Mouse (Mus musculus) kidney, postnatal 36 days (tissue): Measurements from ENCODE around the gene Capg.

Experiments
- DNase-seq, 2 experiments: peaks; one replicate each; pipeline ENCODE4 v3.0.0; 2021 to 2022; ENCODE audit warnings: mixed read lengths in 2 of 2

Capg gene

DNA sequence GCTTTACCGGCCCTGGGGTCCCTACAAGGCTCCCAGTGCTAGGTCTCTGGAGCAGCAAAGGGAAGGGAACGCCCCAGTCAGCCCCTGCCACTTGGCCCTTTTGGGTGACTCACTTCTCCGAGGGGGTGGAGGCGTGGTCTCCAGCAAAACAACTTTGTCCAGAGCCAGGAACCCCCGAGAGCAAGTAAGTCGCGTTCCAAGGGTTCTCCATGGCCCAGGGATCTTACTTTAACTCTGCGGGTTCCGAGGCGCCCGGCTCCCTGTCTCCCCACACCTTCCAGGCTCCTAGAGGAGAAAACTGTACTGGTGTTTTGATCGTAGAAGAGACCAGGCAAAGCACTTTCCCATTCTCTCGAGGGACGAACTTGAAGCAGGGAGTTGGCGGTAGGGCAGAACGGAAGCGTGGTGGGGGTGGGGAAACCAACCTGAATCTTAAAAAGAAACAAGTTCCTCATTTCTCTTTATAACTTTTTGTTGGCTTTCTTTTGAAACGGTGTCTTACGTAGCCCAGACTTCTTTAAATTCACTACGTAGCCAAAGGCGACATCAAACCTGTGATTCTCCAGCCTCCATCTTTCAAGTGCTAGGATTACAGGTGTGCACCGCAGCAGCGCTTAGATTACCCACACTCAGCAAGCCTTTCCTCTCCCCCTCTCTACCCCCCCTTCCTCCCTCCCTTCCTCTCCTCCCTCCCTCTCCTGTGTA is at the start of gene Capg:
Gene Capg, plus strand, starts transcription at position 109 of the 705 bp plus-strand sequence.
- peak; percentile 70 to 75 for DNase-seq

DNA sequence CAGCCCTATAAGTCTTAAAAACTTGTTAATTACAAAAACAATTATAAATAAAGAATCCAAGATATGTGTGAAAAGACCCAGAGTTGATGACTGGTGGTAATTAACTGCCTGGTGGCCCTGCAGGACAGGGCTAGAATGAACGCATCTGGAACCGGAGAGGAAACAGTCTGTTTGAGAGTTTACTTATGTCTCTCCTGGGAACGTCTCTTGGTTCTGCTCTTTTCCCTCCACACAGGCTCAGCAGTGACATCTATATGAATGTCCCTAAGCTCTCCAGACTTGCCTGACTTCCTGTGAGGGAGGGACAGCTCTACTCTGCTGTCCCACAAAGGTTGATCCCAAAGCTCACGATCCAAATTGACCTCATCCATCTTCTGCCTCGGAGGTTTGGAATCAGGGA is 45.2 kb upstream of the Capg start:
- DNase-seq: no peak

DNA sequence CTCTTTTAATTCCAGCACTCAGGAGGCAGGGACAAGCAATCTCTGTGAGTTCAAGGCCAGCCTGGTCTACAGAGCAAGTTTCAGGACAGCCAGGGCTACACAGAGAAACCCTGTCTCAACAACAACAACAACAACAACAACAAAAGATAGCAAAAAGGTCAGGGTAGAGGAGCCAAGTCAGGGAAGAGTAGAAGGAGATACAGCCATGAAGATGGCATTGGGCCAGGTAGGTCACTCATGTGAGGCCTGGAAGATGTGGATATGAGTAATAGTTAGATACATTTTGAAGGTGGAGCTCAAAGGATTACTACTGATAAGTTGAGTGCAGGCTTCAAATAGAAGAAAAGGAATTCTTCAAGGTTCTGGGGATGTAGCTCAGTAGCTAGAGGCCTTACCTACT is 40.9 kb upstream of the Capg start:
- no peak for DNase-seq

DNA sequence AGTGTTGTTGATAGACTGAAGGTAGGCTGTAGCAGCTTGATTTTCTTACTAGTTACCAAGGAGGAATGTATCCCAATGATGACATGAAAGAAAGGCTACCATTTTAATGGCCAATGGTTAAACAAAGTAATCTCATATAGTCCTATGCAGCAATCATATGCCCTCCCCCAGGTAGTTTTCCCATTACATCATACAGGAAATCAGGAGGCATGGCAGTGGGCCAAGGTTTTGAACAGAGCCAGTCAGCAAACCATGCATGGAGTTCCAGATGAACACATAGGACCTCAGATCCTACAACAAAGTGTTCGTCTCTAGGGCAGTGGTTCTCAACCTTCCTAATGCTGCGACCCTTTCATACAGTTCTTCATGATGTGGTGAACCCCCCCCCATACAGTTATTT is 40.3 kb upstream of the Capg start:
- peak; percentile 83 to 84 for DNase-seq

DNA sequence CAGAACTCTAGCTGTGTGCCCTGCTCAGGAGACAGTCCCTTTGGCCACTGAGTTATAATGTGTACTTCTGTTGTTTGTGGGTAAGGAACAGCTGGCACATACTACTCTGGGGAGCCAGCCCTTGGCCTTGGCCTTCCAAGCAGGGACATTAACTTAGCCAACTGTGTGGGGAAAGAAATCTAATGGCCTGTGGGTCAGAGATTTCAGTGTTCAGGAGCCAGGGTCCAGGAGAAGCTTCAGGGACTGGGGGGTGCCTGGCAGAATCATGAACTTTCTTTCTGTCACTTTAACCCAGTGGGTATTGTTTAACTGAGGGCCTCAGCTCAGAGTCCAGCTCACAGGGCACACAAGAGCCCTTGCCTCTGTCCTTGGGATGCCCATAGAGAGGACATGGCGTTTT is 38.1 kb upstream of the Capg start:
- DNase-seq: peak; percentile 42 to 51

DNA sequence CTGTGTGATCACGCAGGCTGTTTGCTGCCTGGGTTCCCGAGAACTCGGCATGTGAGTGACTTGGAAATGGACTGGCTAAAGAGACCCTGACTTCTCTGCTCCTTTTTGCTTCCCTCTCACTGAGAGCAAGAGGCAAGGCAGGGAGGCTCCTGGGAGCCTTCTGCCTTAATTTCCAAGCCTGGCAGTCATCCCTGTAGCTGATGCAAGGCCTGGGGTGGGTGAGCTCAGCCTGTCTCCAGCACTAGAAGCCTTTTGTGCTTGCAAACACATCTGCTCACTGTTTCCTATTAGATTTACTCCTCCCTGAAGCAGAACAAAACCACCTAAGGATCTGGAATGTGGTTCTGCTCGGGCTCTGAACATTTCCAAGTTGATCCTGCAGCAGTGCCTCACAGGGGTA is 35.6 kb upstream of the Capg start:
- no peak for DNase-seq

DNA sequence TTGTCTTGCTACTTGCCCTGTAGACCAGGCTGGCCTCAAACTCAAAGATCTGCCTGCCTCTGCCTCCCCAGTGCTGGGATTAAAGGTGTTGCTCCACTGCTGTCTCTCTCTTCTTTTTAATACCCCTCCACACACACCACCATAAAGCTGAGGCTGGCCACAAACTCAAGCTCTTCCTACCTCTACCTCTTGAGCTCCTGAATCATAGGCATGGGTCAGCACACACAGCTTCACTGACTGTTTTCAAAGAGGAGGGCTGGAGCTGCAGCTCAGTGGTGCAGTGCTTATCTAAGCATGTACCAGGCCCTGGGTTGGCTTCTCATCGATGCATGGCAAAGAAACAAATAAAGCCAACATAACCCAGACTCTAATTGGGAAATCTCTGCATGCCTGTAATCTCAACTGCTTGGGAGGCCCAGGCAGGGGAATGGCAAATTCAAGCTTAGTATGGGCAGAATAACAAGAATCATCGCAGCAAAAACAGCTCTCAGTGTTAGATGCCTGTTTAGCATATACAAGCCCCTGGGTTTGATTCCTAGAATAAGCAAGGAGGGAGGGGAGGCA is 34.2 kb upstream of the Capg start:
- DNase-seq: no peak

DNA sequence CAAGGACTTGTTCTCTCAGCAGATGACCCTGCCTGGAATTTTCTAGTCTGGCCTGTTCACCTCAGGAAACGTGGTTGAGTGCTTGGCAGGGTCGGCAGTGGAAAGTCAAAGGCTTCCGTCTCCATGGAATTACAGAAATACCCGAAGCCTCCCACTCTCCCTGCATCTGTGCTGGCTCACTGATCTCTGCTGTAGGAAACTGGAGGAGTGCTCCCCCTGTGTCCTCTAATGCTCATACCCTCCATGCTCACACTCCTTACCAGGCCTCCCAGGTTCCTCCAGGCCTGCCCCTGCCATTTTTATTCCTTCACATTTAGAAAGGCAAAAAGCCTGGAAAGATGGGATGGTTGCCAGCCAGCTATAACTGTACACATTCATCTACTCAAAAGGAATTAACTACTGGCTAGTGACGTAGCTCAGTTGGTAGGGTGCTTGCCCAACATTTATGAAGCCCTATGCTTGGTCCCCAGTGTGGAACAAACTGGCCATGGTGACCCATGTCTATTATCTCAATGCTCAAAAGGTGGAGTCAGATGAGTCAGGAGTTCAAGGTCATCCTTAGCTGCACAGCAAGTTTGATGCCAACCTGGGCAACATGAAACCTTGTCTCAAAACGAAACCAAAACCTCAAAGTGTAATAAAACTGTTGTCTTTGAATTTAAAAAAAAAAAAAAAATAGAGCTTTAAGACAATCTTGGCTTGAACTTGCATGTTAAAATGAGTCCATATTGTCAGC is 33.3 kb upstream of the Capg start:
- peak; percentile 51 to 61 for DNase-seq

DNA sequence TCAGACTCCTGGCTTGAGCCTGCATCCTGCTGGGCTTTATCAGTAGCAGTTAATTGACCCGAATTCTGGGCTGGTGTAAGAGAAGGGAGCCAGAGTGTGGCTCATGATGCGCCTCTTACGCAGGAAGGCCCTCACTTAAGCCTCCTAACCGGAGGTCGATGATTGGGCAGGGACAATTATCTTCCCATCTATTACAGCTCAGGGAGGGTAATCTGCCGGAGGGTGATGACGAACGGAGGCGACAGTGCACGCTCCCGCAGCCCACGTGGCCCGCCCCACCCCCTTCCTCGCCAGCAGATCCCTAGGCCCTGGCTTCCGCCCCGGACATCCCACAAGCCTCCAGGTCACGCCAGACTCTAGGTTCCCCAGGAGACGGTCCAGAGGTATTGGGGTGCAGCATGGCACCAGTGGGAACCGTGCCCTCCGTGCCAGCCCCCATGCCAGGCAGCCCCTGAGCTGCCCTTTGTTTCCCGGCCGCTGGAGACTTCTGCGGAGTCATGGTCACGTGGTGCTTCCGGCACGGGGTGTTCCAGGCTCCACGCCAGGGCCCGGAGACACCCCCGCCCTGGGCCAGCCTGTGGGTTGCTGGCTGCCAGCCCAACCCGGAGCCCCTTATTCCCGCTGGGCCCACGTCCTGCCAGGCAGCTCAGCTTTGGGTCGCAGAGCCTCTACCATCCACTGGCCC is 31.7 kb upstream of the Capg start:
- peak; percentile 95 for DNase-seq

DNA sequence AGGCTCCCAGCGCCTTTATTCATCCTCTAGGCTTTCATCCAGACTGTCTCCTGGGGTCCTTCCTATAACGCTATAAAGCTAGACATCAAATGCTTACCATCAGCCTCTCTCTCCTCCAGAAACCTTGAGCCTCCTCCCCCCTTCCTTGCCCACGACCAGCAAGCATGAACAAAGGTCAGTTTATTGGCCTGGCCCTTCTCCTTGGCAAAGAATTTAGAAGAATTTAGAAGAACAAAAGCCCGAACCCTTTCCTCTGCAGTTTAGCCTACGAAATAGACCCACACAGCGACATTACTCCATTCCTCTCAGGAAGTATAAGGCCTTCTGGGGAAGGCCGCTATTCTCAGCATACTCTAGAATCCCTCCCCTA is 31.1 kb upstream of the Capg start:
- DNase-seq: peak in 1 of 2 experiments; percentile 78

DNA sequence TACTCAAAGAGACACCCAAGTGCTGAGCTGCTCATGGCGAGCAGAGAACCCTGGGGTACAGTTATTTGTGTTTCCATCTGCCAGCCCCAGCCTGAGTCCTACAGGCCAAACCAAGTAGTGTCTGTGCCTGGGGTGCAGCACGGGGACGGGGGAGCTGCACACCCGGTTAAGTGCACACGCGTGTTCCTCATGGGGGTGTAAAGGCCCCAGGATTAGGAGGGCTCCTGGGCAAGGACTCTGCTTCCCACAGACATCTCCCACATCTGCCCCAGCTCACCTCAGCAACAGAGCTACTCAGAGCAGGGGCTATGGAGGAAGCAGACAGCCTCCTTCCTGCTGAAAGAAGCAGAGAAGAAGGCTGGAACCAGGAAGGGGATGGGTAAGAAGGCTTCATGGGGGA is 28.5 kb upstream of the Capg start:
- DNase-seq: no peak

DNA sequence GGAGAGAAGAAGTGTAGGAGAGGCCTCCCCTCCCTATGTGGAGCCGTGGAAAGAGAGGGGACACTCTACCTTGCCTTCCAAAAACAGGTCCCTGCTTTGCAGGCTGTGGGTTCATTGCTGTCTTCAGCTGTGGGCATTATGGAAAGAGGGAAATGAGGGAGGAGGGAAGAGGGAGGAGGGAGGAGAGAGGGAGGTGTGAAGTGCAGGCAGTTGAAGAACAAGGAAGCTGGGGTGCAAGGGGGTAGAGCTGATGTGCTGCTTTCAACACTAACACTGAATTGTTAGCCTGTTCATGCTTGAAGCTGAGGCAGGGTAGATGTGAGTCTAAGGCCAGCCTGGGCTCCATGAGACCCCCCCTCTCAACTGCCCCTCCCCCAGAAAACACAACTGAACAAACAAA is 25.3 kb upstream of the Capg start:
- DNase-seq: no peak

DNA sequence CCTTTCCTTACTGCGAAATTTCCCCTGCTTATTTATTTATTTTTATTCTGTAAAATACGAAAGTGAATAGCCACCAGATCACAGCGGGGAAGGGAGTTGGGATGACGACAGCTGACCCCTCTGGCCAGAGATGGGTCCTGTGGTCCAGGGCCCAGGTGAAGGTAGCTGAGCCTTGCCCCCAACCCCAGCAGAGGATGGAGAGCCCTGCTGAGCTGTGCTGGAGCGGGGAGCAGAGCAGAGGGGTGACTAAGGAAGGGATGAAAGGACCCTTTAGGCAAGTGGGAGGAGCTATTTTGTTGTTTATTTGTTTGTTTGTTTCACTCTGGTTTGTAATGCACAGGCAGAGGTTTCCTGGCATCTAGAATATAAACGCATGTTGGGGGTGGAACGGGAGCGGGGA is 24.9 kb upstream of the Capg start:
- DNase-seq: no peak

DNA sequence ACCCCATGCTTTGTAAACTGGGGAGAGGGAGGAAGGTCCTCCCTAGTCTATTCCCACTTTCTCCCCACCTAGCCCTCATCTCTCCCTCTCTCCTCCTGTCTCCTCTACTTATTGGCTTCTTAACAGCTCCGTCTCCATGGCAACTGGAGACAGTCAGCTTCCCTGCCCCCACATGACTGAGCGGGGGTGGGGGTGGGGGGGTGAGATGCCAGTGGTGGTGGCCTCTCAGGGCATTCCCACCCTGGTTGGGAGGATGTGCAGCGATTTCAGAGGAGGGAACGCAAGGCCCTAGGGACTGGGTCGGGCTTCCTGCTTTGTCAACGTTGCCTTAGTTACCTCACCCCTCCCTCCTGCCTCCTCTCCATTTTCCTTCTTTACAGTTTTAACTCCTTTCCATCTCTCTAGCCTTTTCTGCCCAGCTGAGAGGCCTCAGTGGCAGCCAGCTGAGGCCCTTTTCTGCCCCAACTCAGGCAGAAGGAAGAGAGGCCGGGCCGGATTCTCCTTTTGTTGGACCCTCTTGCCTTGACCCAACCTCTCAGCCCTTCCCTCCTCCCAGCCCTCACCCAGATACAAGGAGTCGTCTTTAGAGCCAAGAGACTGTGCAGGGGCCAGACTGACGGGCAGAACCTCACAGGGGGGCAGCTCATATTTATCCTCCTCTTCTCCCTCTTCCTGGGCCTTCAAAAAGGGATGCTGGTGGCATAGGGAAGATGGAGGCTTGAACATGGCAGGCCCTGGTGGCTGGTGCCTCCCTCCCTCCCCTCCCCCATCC is 24.1 kb upstream of the Capg start:
- peak; percentile 57 to 63 for DNase-seq

DNA sequence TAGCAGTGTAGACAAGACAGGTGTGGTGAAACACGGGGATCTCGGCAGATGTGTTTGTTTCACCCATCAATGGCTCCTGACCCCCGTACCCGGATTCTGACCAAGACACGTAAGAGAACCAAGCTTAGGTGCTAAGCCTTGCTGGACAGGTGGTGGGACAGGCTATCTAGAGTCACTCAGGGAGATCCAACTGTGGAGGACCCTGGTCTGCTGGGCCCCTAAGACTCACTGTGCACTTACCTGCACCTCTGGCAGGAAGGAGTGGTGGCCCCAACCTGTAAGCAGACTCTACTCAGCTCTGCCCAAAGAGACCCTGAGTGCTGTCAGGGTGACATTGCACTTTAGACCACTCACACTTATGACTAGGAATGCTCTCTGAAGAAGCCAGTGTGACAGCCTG is 23.3 kb upstream of the Capg start:
- DNase-seq: no peak

DNA sequence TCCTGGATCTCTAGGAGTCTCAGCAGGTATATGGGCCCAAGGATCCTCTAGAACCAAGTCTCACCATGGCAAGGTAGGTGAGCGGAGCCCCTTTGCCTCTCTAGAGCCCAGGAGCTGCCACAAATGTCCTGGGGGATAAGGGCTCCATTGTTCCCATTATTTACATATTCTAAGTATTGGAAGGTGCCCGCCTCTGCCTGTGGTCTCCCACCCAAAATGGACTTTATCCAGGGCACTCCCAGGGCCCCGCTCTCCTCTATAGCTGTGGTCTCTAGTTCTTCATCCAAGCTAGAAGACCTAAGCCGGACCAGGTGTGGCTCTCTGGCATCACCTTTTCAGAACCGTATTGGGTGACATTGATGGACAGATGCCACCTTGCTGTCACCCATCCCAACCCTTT is 22.6 kb upstream of the Capg start, which contains the start of gene Sh2d6:
Gene Sh2d6, minus strand, starts transcription at position 101 of the 400 bp plus-strand sequence.
- DNase-seq: no peak

DNA sequence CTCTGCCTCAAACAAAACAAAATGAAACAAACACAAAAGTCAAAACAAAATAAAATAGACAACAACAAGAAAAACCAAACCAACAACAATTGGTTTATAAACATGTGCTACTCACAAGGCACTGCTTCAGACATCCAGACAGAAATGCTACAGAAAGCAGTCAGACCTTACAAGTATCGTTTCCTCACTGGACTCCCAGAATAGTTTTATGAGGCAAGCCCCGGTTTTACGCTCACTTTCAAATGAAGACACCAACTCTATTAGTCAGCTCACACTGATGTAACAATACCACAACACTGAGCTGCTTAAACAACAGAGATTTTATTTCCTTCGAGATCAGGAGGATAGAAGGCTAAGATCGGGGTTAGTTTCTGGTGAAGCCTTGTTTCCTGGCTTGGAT is 21.9 kb upstream of the Capg start:
- no peak for DNase-seq

DNA sequence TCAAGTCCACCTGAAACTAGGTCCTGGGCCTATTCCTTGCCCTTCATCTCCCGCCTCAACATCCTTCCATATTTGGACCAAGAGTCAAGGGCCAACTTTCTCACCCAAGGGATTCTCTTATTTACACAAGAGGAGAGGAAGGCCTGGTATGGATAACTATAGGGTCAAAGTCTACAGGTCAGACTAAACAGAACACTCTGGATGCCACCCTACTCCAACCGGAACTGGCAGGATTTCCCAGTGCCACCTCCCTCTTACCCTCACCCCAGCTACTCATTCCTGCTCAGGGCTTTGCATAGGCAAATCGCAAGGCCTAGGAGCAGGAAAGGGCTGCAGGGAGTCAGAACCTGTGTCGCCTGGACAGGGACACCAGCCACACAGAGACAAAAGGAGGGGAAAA is 21.0 kb upstream of the Capg start:
- no peak for DNase-seq

DNA sequence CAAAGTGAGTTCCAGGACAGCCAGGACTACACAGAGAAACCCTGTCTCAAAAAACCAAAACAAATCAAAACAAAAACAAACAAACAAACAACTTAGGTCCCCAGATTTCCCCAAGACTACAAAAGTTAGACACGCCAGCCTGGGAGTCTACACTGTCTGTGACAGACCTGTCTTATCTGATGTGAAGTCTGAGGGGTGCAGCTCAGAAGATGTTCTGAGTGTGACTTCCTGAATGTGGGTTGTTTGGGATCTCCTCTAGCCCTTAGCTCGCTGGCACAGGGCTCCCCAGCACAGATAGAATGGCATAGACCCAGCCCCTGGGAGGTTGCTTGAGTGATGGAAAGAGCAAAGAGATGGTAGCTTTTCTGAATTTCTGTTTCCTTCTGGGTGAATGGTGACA is 20.0 kb upstream of the Capg start:
- no peak for DNase-seq

DNA sequence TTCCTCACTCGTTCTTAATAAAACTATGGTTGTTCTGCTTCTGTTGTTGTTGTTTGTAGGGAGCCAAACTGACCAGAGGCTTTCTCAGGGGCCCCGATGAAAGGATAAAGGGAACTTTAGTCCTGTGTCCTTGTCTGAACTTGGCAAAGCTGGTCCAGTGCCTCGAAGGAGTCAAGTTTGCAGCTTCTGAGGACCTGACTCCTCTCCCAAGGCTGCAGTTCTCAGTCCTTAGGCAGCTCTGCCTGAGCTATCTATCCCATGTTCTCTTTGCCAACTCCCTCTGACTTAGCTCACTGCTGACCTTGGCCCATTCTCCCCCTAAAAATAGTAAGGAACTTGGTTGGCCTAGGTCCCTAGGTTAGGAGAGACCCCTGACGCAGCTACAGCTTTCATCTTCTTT is 17.1 kb upstream of the Capg start:
- no peak for DNase-seq

DNA sequence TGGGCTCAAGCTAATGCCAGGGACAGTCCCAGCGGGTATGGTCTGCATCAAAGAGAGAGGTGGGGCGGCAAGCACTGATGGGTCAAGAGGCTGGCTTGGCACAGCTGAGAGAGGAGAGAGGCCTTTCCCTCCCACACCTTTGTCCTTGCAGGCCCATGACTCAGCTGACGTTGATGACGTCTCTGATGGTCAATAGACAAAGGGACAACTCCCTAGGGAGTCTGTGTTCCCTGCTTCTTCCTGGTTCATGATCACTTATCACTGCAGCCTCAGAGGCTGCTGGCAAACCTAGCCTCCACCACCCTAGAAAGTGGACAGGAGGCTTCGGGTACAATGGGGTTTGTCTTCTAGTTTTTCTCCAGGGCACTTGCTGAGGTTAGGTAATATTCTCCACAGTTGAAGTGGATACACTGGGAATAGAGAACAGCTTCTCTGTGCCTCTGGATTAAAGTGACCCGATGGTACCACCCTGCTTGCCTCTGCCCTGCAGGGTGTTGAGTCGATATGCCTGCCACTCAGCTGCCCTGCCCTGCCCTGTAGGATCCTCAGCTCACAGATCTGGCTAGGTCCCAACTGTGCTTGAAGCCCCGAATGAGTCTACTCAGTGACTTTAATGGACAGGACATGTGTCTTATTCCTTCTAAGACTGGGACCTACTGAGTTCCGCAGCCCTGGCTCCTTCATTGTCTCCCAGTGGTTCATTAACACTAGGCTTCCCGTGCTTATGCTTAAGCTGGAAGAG is 15.6 kb upstream of the Capg start:
- DNase-seq: peak; percentile 49 to 84

DNA sequence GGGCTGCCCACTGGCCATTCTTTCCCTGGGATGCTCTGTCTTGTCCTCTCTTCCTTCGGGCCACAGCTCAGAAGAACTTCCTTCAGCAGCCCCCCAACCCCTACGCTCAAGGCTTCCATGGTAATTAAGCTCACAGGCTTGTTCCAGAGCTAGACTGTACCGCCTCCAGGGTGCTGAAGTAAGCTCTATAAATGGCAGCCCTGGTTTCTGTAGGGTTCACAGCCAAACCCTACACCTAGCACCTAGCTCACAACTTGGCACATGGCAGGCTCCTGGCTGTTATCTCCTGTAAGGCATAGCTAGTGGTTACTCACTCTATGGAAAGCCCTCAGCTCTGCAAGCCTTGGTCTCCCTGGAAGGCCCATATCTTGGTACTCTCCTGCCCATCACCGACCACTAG is 11.6 kb upstream of the Capg start:
- DNase-seq: no peak
